Mouse (Mus musculus) myocyte (in vitro differentiated cells): ENCODE data around the gene Fkbp6.

Source experiments
- CEBPB ChIP-seq: IDR thresholded peaks from 2 replicates; pipeline ENCODE4 v1.6.1; 2011; ENCODE audit warnings: mild to moderate bottlenecking, moderate library complexity; ENCODE audit not compliant: poor library complexity, insufficient read depth, severe bottlenecking
- E2F4 ChIP-seq: IDR thresholded peaks from one replicate; pipeline ENCODE4 v1.6.1; 2011; ENCODE audit warnings: mild to moderate bottlenecking, control low read depth, moderate library complexity; ENCODE audit not compliant: insufficient read depth
- MAX ChIP-seq: IDR thresholded peaks from one replicate; pipeline ENCODE4 v1.6.1; 2011; ENCODE audit warnings: low read depth, mild to moderate bottlenecking, control low read depth
- MYOD1 ChIP-seq, 3 experiments: IDR thresholded peaks; one replicate each; pipeline ENCODE4 v1.6.1; 2011; ENCODE audit warnings: control low read depth in 2 of 3, low read depth in 2 of 3, mild to moderate bottlenecking in 2 of 3, moderate library complexity in 1 of 3; ENCODE audit not compliant: insufficient read length in 2 of 3, control insufficient read depth in 1 of 3
- MYOG ChIP-seq, 3 experiments: IDR thresholded peaks; one replicate each; pipeline ENCODE4 v1.6.1; 2011; ENCODE audit warnings: control low read depth in 2 of 3, low read depth in 2 of 3, mild to moderate bottlenecking in 2 of 3; ENCODE audit not compliant: insufficient read length in 2 of 3, control insufficient read depth in 1 of 3, insufficient read depth in 1 of 3
- POLR2A ChIP-seq: IDR thresholded peaks from one replicate; pipeline ENCODE4 v1.6.1; 2011; ENCODE audit warnings: low read depth, mild to moderate bottlenecking, control low read depth, moderate library complexity; ENCODE audit not compliant: insufficient read length
- POLR2AphosphoS2 ChIP-seq: IDR thresholded peaks from one replicate; pipeline ENCODE4 v1.6.1; 2011; ENCODE audit warnings: low read depth, control low read depth; ENCODE audit not compliant: insufficient read length
- REST ChIP-seq: IDR thresholded peaks from one replicate; pipeline ENCODE4 v1.6.1; 2011; ENCODE audit warnings: mild to moderate bottlenecking, control low read depth, moderate library complexity; ENCODE audit not compliant: insufficient read depth, insufficient read length
- SRF ChIP-seq: IDR thresholded peaks from one replicate; pipeline ENCODE4 v1.6.1; 2011; ENCODE audit warnings: low read depth; ENCODE audit not compliant: control insufficient read depth, insufficient read length
- TCF12 ChIP-seq: IDR thresholded peaks from one replicate; pipeline ENCODE4 v1.6.1; 2011; ENCODE audit warnings: mild to moderate bottlenecking, control low read depth; ENCODE audit not compliant: poor library complexity, insufficient read depth, severe bottlenecking
- USF1 ChIP-seq: IDR thresholded peaks from one replicate; pipeline ENCODE4 v1.6.1; 2011; ENCODE audit warnings: low read depth, mild to moderate bottlenecking, control low read depth, moderate library complexity

DNA sequence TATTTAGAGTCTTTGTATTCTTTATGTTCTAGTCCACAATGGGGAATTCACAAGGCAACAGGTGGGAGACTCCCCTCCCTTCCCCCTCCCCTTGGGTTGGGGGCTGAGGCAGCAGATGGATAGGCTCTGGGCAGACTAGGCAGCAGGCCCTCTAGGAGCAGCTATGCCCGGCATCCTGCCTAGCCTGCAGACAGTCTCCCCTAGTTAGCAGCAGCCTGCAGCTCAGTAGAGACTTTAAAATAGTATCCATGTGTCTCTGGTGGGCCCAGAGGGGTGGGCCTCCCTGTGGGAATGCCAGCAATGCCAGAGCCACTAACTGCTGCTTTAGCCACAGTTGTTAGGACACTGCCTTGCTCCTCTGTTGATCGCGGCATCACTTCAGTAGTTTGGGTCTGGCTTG, 107.2 kb downstream of the Fkbp6 start:
- TF ChIP-seq MAX (no peak), POLR2A (no peak), POLR2AphosphoS2 (no peak), SRF (no peak), TCF12 (no peak), USF1 (no peak), CEBPB (no peak), MYOD1 (IDR thresholded peaks at IDR 0.05; ENCODE audit: control insufficient read depth in 1 of 3, insufficient read length in 2 of 3, low read depth in 2 of 3) (peak in 1 of 3 experiments; percentile 16), MYOG (IDR thresholded peaks at IDR 0.05; ENCODE audit: control insufficient read depth in 1 of 3, insufficient read depth in 1 of 3, insufficient read length in 2 of 3, low read depth in 2 of 3) (peak in 1 of 3 experiments; percentile 65), E2F4 (no peak), REST (no peak)
